ENCODE assay signal across 11 mouse cellular contexts in the genomic region with DNA sequence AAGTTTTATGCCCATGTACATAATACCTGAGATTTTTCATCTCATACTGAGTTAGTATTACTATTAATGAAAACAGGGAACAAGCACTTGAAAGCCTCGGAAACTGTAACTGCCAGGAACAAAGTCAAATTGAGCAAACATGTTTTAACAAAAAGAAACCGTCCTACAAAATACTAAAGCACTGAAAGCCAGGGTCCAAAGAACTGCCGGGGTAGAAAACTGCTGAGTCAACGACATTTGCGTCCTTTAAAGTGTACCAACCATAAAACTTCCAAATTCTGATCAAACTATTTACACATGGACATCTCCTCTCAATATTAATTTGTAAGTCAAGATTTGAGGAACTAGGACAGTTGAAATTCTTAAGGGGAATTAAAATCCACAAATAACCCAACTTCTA. TPM values are rescaled to one million over a fixed set of nuclear protein-coding genes. Genes with fewer than 3 reads are reported as not detected.
DNase-seq lines count a peak whose midpoint lies in the region; ATAC-seq and TF ChIP-seq lines count a peak whose summit lies in the region.
"Had no signal": no experiment of that assay in that cellular context is flagged by ENCODE, and none has a peak within 500 bp of the region (broad histone marks: within the 10 kb centered on the region; RNA-seq: fewer than 3 reads in every experiment).

No protein-coding gene starts in this region.

- 81% methylated on average over 5 of the region's 5 CpGs for WGBS in heart, embryonic 13.5 days
- WGBS in lung, adult 2 months = 18% methylated on average over 5 of the region's 5 CpGs
- 34% methylated on average over 5 of the region's 5 CpGs for WGBS in embryonic facial prominence, embryonic 15.5 days
- 34% methylated on average over 5 of the region's 5 CpGs for WGBS in liver, postnatal 0 days (ENCODE audit: insufficient replicate concordance)

- no peaks in the 10 kb centered on the region for H3K27me3 ChIP-seq in heart, embryonic 13.5 days (replicated peaks)
- no peaks in the 10 kb centered on the region for H3K27me3 ChIP-seq in embryonic facial prominence, embryonic 15.5 days
- no peaks in the 10 kb centered on the region for H3K27me3 ChIP-seq in liver, postnatal 0 days (ENCODE audit: insufficient read depth, low read length)

- no peak for TF ChIP-seq CTCF in lung, adult 2 months (IDR thresholded peaks at IDR 0.05; ENCODE audit: insufficient read depth, low read length)
- TF ChIP-seq CTCF in liver, postnatal 0 days (IDR thresholded peaks at IDR 0.05; ENCODE audit: low read depth) = no peak

- H3K9me3 ChIP-seq in heart, embryonic 13.5 days = no peaks in the 10 kb centered on the region
- H3K9me3 ChIP-seq in embryonic facial prominence, embryonic 15.5 days (replicated peaks) = no peaks in the 10 kb centered on the region
- no peaks in the 10 kb centered on the region for H3K9me3 ChIP-seq in liver, postnatal 0 days (ENCODE audit: low read length)

- no peak for TF ChIP-seq EP300 in liver, postnatal 0 days (IDR thresholded peaks at IDR 0.05; ENCODE audit: low read depth)

- H3K4me1 ChIP-seq in heart, embryonic 13.5 days = 0 out of 2 replicates have a peak, but pooled peaks cover 3% of the 10 kb centered on the region
- H3K4me1 ChIP-seq in lung, adult 2 months (ENCODE audit: control insufficient read depth, insufficient read depth, low read length) = peaks cover 7% of the 10 kb centered on the region
- 0 out of 2 replicates have a peak, but pooled peaks cover 4% of the 10 kb centered on the region for H3K4me1 ChIP-seq in embryonic facial prominence, embryonic 15.5 days
- peaks cover 6% of the 10 kb centered on the region; the same call in 1 of the 2 replicates for H3K4me1 ChIP-seq in liver, postnatal 0 days (ENCODE audit: insufficient read depth)

- H3K27ac ChIP-seq in heart, embryonic 13.5 days (replicated peaks) = no peak overlapping the region
- H3K27ac ChIP-seq in embryonic facial prominence, embryonic 15.5 days (replicated peaks) = no peak overlapping the region
- H3K27ac ChIP-seq in liver, postnatal 0 days (ENCODE audit: low read depth) = no peak overlapping the region; the same call in 1 of the 2 replicates
- H3K27ac ChIP-seq: hindbrain, embryonic 14.5 days; macrophage had no signal

- H3K9ac ChIP-seq in heart, embryonic 13.5 days = no peak overlapping the region
- no peak overlapping the region; the same call in 1 of the 2 replicates for H3K9ac ChIP-seq in embryonic facial prominence, embryonic 15.5 days
- H3K9ac ChIP-seq in liver, postnatal 0 days (replicated peaks) = peak overlapping the region; percentile 51; the same call in 1 of the 2 replicates

- H3K4me3 ChIP-seq in heart, embryonic 13.5 days = peak overlapping the region; percentile 14; the same call in 1 of the 2 replicates
- H3K4me3 ChIP-seq in lung, adult 2 months (replicated peaks; ENCODE audit: extremely low read depth, low read depth, low read length) = peak overlapping the region; percentile 66
- H3K4me3 ChIP-seq in embryonic facial prominence, embryonic 15.5 days (replicated peaks) = peak overlapping the region; percentile 81
- H3K4me3 ChIP-seq in liver, postnatal 0 days (ENCODE audit: low read depth, low read length) = peak overlapping the region; percentile 82

- intact Hi-C loops in left cerebral cortex, postnatal 36 days (cut with DNase I) = loop anchor here (2.0 to 5.0 kb wide), 2 partner anchors 221 to 298 kb away; no protein-coding TSS in a partner anchor

- no peak for ATAC-seq in heart, embryonic 13.5 days (ENCODE audit: extremely low read depth, insufficient number of reproducible peaks, low FRiP score, low TSS enrichment)
- no peak for ATAC-seq in embryonic facial prominence, embryonic 15.5 days (ENCODE audit: insufficient number of reproducible peaks, low FRiP score, low TSS enrichment, low read depth)
- no peak for ATAC-seq in liver, postnatal 0 days

- H3K36me3 ChIP-seq in heart, embryonic 13.5 days = no peaks in the 10 kb centered on the region
- H3K36me3 ChIP-seq in embryonic facial prominence, embryonic 15.5 days = no peaks in the 10 kb centered on the region
- H3K36me3 ChIP-seq in liver, postnatal 0 days (replicated peaks; ENCODE audit: insufficient read depth, low read length) = no peaks in the 10 kb centered on the region; the same call in 1 of the 2 replicates

- no peak for TF ChIP-seq POLR2A in lung, adult 2 months (IDR thresholded peaks at IDR 0.05; ENCODE audit: borderline replicate concordance, extremely low read depth, low read depth, low read length)

- DNase-seq in heart, adult 9 months (ENCODE audit: low spot score in 2 of 2) = no peak
- DNase-seq in lung, adult 2 months = no peak
- DNase-seq in lung, postnatal 10 days = no peak
- DNase-seq in liver, postnatal 0 days = no peak
- DNase-seq in adrenal gland, adult 18-20 months (ENCODE audit: low spot score in 2 of 2) = no peak
- DNase-seq in left cerebral cortex, postnatal 36 days (ENCODE audit: low spot score in 2 of 2) = no peak
- DNase-seq: gastrocnemius, postnatal 10 days had no signal

- H3K4me2 ChIP-seq in heart, embryonic 13.5 days = peak overlapping the region; percentile 80
- H3K4me2 ChIP-seq in embryonic facial prominence, embryonic 15.5 days (replicated peaks) = peak overlapping the region; percentile 97; the same call in 1 of the 2 replicates
- H3K4me2 ChIP-seq in liver, postnatal 0 days (ENCODE audit: low read depth, low read length) = peak overlapping the region; percentile 91

RNA-seq across cellular contexts. Expression of gene Ahr, which starts 1.7 kb away (rescaled TPM):
- polyA plus RNA-seq in heart, embryonic 13.5 days (2015; fragmentation: Nextera tagmentation; extraction: Ambion mirVana) = 1.8 and 1.9 TPM in 2 replicates
- polyA plus RNA-seq in lung, adult 2 months (2012; rRNA removed) = 31.6 and 37.1 TPM in 2 replicates
- 19.6 and 21.1 TPM in 2 replicates for polyA plus RNA-seq in embryonic facial prominence, embryonic 15.5 days (2015; fragmentation: Nextera tagmentation; extraction: Ambion mirVana)
- 3.6 and 6.2 TPM in 2 replicates for polyA plus RNA-seq in liver, postnatal 0 days (2015; fragmentation: Nextera tagmentation; extraction: Ambion mirVana)
- 1 to 10 TPM; 2.8 to 3.3 TPM for total RNA-seq in adrenal gland, adult 18-20 months (2021)
- 10 to 100 TPM in 1 of 2 experiments, 1 to 10 TPM in 1; 8.8 to 10.6 TPM for total RNA-seq in left cerebral cortex, postnatal 36 days (2021)

Comparison
In these comparisons a context has a peak if more than half of its experiments do, and no peak if none do; other contexts are left out.
1. H3K4me3 ChIP-seq: peak in every context shown above with its lines; median percentile 82 in liver, postnatal 0 days; 81 in embryonic facial prominence, embryonic 15.5 days; 66 in lung, adult 2 months; 14 in heart, embryonic 13.5 days.